Mouse (Mus musculus): ENCODE data around the gene Ica1.

DNA sequence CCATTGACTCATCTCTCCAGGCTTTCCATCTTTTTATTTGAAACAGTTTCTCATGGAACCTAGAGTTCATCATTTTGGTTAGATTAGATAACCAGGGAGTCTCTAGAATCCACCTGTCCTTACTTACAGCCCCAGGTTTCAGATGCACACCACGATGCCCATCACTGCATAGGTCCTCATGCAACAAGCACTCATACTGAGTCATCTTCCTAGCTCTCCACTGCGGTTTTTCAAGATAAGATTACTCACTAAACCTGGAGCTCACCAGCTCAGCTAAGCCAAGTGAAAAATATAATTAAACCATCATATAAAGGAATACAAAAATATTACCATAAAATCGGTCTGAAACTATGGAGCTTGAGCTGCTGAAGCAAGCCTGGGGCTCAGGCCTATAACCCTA, 194.4 kb downstream of the Ica1 start:
- TF ChIP-seq POLR2A (IDR thresholded peaks at IDR 0.05; ENCODE audit: extremely low read depth, insufficient read depth, low read length) (no peak), CTCF (IDR thresholded peaks at IDR 0.05; ENCODE audit: extremely low read depth, insufficient read depth, low read length) (no peak)
